Mouse (Mus musculus) kidney, embryonic 15.5 days (tissue): ENCODE measurements at regions not wholly inside any gene's neighbourhood (a gene's known extent, or its start where the extent isn't known, plus 50 kb on each side); places are given as distances from the start of the nearest gene placed in this dataset.

Experiments
- ATAC-seq: fragments of 200-750 bp; cut with Nextera tagmentation; replicated peaks from 2 replicates; pipeline ENCODE4 v1.8.0; 2017; ENCODE audit warnings: moderate TSS enrichment; ENCODE audit not compliant: low FRiP score
- H3K27ac ChIP-seq: fragments of 300-500 bp; sonication (generic); 2 replicates; pipeline ENCODE4 v1.5.1; 2015; ENCODE audit warnings: mild to moderate bottlenecking, inconsistent platforms
- H3K27me3 ChIP-seq: fragments of 300-500 bp; sonication (generic); 2 replicates; pipeline ENCODE4 v1.6.1; 2015; ENCODE audit warnings: inconsistent platforms
- H3K36me3 ChIP-seq: fragments of 300-500 bp; sonication (generic); 2 replicates; pipeline ENCODE4 v1.6.1; 2015; ENCODE audit warnings: inconsistent platforms
- H3K4me1 ChIP-seq: fragments of 300-500 bp; sonication (generic); 2 replicates; pipeline ENCODE4 v1.6.1; 2015; ENCODE audit warnings: inconsistent platforms
- H3K4me2 ChIP-seq: fragments of 300-500 bp; sonication (generic); 2 replicates; pipeline ENCODE4 v1.6.1; 2015; ENCODE audit warnings: moderate library complexity, mild to moderate bottlenecking, inconsistent platforms
- H3K4me3 ChIP-seq: fragments of 300-500 bp; sonication (generic); replicated peaks from 2 replicates; pipeline ENCODE4 v1.5.1; 2015; ENCODE audit warnings: mild to moderate bottlenecking, inconsistent platforms
- H3K9ac ChIP-seq: fragments of 300-500 bp; sonication (generic); 2 replicates; pipeline ENCODE4 v1.6.1; 2015; ENCODE audit warnings: mild to moderate bottlenecking, inconsistent platforms
- H3K9me3 ChIP-seq: fragments of 300-500 bp; sonication (generic); replicated peaks from 2 replicates; pipeline ENCODE4 v1.6.1; 2016; ENCODE audit warnings: inconsistent platforms
- WGBS: fragments of 180-500 bp; shearing (Covaris S2); methylation state at CpG from one replicate; pipeline ENCODE4 v1.1.7; 2015; ENCODE audit warnings: mixed read lengths; 5-methylcytosine and 5-hydroxymethylcytosine counted together

DNA sequence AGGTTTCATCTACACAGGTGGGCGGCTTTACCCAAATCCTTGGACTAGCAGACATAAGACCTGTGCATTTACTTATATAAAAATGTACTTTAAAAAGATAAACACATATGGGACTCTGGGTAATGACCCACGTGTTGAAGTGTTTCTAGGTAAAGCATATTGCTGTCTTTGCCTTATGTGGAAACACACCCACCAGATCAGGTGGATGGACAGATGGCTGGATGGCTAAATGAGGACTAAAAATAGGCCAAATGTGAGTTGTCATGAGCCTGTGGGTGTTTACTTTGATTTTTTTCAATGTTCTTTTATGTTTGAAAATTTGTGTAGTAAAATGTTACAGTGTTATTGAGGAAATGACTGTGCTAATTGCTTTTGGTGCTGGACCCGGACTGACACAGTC is 99.2 kb upstream of the Aldh1b1 start:
- Histone ChIP-seq H3K4me3 (no peak overlapping the region), H3K36me3 (no peaks in the 10 kb centered on the region), H3K9ac (no peak overlapping the region), H3K4me2 (no peak overlapping the region), H3K27me3 (0 out of 2 replicates have a peak, but pooled peaks cover 3% of the 10 kb centered on the region), H3K4me1 (0 out of 2 replicates have a peak, but pooled peaks cover 3% of the 10 kb centered on the region), H3K27ac (no peak overlapping the region), H3K9me3 (no peaks in the 10 kb centered on the region)
- WGBS, result 83% methylated on average over 3 of the region's 3 CpGs
- ATAC-seq, result no peak

DNA sequence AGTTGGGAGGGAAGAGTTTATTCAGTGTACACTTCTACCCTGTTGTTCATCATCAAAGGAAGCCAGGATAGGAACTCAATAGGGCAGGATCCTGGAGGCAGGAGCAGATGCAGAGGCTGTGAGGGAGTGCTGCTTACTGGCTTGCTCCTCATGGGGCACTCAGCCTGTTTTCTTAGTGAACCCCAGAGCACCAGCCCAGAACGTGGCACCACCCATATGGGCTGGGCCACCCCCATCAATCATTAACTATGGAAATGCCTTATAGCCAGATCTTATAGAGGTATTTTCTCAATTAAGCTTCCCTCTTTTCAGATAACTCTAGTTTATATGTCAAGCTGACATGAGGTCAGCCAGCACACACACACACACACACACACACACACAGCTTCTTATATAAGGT is 103.6 kb upstream of the Aldh1b1 start:
- no peak for ATAC-seq
- Histone ChIP-seq H3K4me3 (no peak overlapping the region), H3K4me2 (no peak overlapping the region), H3K4me1 (no peaks in the 10 kb centered on the region), H3K27me3 (no peaks in the 10 kb centered on the region), H3K36me3 (no peaks in the 10 kb centered on the region), H3K27ac (no peak overlapping the region), H3K9me3 (0 out of 2 replicates have a peak, but pooled peaks cover 6% of the 10 kb centered on the region), H3K9ac (no peak overlapping the region)
- WGBS, result 43% methylated on average over 1 of the region's 1 CpGs

DNA sequence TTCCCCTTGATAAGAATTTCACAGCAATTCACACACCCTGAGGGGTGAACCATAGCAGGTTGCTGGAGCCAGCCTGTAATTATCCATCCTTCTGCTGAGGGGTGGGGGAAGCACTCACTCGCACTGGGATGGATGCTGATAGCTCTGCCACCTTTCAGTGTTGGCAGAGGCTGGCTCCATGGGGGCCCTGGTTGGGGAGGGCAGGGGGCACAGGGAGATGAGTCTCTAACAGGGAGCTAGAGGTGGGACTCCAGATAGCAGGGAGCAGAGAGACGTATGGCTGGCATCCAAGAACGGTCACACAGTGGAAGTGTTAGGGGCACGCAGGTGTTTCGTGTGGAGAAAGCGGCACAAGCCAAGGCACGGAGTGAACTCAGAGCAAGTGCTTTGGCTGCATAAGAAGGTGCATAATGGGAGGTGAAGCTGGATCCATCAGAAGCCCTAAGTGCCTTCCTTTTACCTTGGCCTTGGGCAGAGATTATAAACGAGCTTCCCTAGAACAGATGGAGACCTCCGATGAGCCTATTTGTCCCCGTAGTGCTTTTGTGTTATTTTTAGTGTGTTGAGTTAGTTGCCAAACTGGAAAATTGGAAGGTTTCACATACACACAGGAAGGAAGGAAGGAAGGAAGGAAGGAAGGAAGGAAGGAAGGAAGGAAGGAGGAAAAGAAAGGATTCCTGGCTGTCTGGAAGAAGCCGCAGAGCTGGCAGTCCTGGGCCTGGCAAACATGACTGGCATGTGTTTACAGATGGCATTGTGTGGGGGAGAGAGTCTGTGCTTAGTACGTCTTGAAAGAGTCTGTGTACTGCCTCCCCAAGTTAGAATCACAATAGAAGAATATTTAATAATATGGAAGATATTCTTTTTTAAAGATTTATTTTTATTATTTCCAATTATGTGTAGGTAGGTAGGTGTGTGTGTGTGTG is 108.6 kb upstream of the Aldh1b1 start:
- 73% methylated on average over 12 of the region's 12 CpGs for whole genome bisulfite sequencing

DNA sequence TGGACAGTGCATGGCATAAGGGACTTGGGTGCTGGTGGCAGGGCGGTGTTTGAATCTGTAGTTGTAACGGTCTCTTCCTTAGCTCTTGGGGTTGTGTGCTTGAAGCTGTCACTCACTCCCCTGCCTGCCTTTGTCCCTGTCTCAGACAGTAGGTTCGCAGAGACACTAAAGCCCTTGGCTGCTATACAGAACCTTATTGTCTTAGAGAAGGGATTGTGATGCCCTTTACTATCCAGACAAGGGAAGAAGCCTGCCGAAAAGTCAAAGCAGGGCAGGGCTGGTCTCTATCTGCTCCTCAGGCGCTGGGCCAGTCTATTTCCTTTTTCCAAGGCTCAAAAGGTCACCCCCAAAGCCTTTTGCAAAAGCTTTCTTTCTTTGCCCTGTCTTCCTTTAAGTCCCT is 109.2 kb upstream of the Aldh1b1 start:
- H3K9ac ChIP-seq, result no peak overlapping the region
- H3K9me3 ChIP-seq, result 0 out of 2 replicates have a peak, but pooled peaks cover 6% of the 10 kb centered on the region
- no peak overlapping the region for H3K4me2 ChIP-seq
- no peak overlapping the region for H3K27ac ChIP-seq
- 49% methylated on average over 5 of the region's 5 CpGs for WGBS
- H3K36me3 ChIP-seq, result no peaks in the 10 kb centered on the region
- H3K4me3 ChIP-seq, result no peak overlapping the region
- no peak for ATAC-seq
- H3K4me1 ChIP-seq, result no peaks in the 10 kb centered on the region
- H3K27me3 ChIP-seq, result no peaks in the 10 kb centered on the region

More for the DNA sequence above, 108.6 kb upstream of the Aldh1b1 start:
- Histone ChIP-seq H3K27ac (no peak overlapping the region), H3K27me3 (no peaks in the 10 kb centered on the region), H3K9me3 (0 out of 2 replicates have a peak, but pooled peaks cover 6% of the 10 kb centered on the region), H3K4me1 (no peaks in the 10 kb centered on the region), H3K4me2 (no peak overlapping the region), H3K4me3 (no peak overlapping the region), H3K9ac (no peak overlapping the region), H3K36me3 (no peaks in the 10 kb centered on the region)
- no peak for ATAC-seq

- Histone ChIP-seq H3K4me2 (no peak overlapping the region), H3K4me3 (no peak overlapping the region), H3K9ac (no peak overlapping the region), H3K27ac (no peak overlapping the region), H3K27me3 (no peaks in the 10 kb centered on the region), H3K36me3 (no peaks in the 10 kb centered on the region), H3K9me3 (0 out of 2 replicates have a peak, but pooled peaks cover 6% of the 10 kb centered on the region), H3K4me1 (0 out of 2 replicates have a peak, but pooled peaks cover under 1% of the 10 kb centered on the region)
- no peak for ATAC-seq
- WGBS, result 76% methylated on average over 7 of the region's 7 CpGs
Measured at GRCm38 (mm10) chr4:45688233-45688632, 110.6 kb upstream of the Aldh1b1 start.

- Histone ChIP-seq H3K9me3 (no peaks in the 10 kb centered on the region), H3K36me3 (no peaks in the 10 kb centered on the region), H3K4me3 (no peak overlapping the region), H3K4me2 (no peak overlapping the region), H3K4me1 (0 out of 2 replicates have a peak, but pooled peaks cover 2% of the 10 kb centered on the region), H3K27me3 (no peaks in the 10 kb centered on the region), H3K27ac (no peak overlapping the region), H3K9ac (no peak overlapping the region)
- 82% methylated on average over 3 of the region's 3 CpGs for WGBS
- ATAC-seq, result no peak
Measured at GRCm38 (mm10) chr4:45685031-45685430, 113.8 kb upstream of the Aldh1b1 start.

DNA sequence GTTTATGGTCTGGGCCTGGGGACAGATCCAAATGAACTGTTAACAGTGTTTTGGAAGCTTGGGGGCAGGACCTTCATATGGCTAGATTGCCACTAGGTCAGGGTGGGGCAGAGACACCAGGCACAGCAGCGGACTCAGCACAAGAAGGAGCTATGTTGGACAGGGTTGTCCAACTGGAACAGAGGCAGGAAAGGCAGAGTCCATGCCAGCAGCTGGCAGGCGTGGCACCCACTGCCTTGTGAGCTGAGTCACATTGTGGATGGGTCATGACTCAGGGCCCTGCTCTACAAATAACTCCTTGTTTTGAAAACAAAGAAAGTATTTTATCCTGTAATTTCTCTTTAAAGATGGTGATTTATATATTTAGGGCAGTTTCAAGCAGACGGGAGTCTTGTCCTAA is 115.6 kb upstream of the Aldh1b1 start:
- Histone ChIP-seq H3K36me3 (no peaks in the 10 kb centered on the region), H3K9me3 (no peaks in the 10 kb centered on the region), H3K4me2 (no peak overlapping the region), H3K9ac (no peak overlapping the region), H3K4me1 (0 out of 2 replicates have a peak, but pooled peaks cover 2% of the 10 kb centered on the region), H3K4me3 (no peak overlapping the region), H3K27me3 (no peaks in the 10 kb centered on the region), H3K27ac (no peak overlapping the region)
- ATAC-seq, result no peak
- WGBS, result 45% methylated on average over 3 of the region's 3 CpGs

DNA sequence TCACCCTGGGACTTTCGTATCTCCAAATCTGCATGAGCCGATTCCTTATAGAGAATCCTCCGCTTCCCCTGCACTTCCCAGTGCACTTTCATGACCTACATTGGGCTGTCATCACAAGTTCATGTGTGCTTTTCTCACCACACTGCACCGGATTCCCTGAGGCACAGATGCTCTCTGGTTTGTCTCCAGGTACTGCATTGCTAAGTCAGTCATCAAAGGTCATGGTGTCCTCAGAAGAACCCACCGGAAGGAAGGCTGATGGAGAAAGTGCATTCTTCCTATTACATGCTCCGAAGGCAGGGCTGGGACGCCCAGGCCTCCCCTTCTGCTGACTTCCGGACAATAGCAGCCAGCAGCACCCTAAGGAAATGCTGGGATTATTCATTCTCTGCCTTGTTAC is 116.1 kb upstream of the Aldh1b1 start:
- Histone ChIP-seq H3K9me3 (no peaks in the 10 kb centered on the region), H3K9ac (no peak overlapping the region), H3K4me2 (no peak overlapping the region), H3K4me1 (0 out of 2 replicates have a peak, but pooled peaks cover 2% of the 10 kb centered on the region), H3K27me3 (peaks cover 3% of the 10 kb centered on the region; the same call in 1 of the 2 replicates), H3K27ac (no peak overlapping the region), H3K4me3 (no peak overlapping the region), H3K36me3 (no peaks in the 10 kb centered on the region)
- ATAC-seq, result no peak
- WGBS, result 85% methylated on average over 8 of the region's 8 CpGs

DNA sequence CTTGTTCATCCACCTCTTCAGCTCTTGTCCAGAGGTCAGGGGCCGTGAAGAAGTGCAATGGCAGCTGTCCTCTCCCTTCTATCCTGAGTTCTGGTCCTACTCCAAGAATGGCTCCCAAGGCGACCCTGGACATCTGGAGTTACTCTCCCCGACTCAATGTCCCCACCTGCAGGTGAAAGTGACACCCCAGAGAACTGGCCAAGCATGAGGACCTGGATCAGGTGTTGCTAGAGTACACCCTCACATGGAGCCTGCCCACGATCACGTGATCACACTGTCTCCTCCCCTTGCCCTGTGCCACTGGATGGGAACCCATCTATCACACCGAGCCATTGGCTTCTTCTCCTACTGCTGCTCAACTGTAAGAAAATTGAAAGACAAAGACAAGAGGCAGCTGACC is 122.7 kb upstream of the Aldh1b1 start:
- Histone ChIP-seq H3K27ac (no peak overlapping the region), H3K27me3 (peaks cover 21% of the 10 kb centered on the region), H3K4me2 (no peak overlapping the region), H3K9ac (no peak overlapping the region), H3K9me3 (no peaks in the 10 kb centered on the region), H3K4me1 (peaks cover 7% of the 10 kb centered on the region; the same call in 1 of the 2 replicates), H3K36me3 (no peaks in the 10 kb centered on the region), H3K4me3 (no peak overlapping the region)
- ATAC-seq, result 0 out of 2 replicates have a peak, but pooled peaks have one; percentile 33
- WGBS, result 63% methylated on average over 6 of the region's 6 CpGs

DNA sequence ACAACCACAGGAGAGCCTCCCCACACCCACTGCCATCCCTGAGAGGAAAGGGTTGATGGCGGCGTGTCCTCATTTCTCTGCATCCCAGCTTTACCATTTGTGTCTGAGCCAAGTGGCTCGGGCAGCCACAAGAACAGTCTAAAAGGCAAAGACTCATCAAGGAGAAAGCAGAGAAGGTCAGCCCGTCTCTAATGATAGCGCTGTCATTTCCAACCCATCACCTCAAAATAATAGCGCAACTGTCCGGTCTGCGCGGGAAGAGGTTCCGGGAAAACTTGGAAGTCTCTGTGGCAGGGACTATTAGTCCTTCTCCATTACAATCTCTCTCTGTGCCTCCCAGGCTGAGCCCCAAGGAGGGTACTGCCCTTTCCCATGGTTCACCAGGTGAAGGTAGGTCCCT is 124.5 kb upstream of the Aldh1b1 start:
- H3K36me3 ChIP-seq, result no peaks in the 10 kb centered on the region
- H3K4me3 ChIP-seq, result no peak overlapping the region
- no peak overlapping the region for H3K4me2 ChIP-seq
- peaks cover 7% of the 10 kb centered on the region; the same call in 1 of the 2 replicates for H3K4me1 ChIP-seq
- peaks cover 21% of the 10 kb centered on the region for H3K27me3 ChIP-seq
- no peak for ATAC-seq
- no peak overlapping the region for H3K9ac ChIP-seq
- H3K9me3 ChIP-seq, result no peaks in the 10 kb centered on the region
- no peak overlapping the region for H3K27ac ChIP-seq
- 89% methylated on average over 10 of the region's 10 CpGs for WGBS

- no peak overlapping the region for H3K9ac ChIP-seq
- peaks cover 7% of the 10 kb centered on the region; the same call in 1 of the 2 replicates for H3K4me1 ChIP-seq
- no peaks in the 10 kb centered on the region for H3K9me3 ChIP-seq
- ATAC-seq, result no peak
- WGBS, result 57% methylated on average over 16 of the region's 16 CpGs
- H3K4me3 ChIP-seq, result no peak overlapping the region
- no peak overlapping the region for H3K27ac ChIP-seq
- H3K36me3 ChIP-seq, result no peaks in the 10 kb centered on the region
- peaks cover 21% of the 10 kb centered on the region for H3K27me3 ChIP-seq
- H3K4me2 ChIP-seq, result no peak overlapping the region
Measured at GRCm38 (mm10) chr4:45673081-45673819, 125.6 kb upstream of the Aldh1b1 start.
